Mouse (Mus musculus) heart, postnatal 0 days (tissue): Measurements from ENCODE around the gene Adck2.

Experiments used
- CTCF ChIP-seq: IDR thresholded peaks from 2 replicates; pipeline ENCODE4 v1.5.1; 2016; ENCODE audit warnings: antibody characterized with exemption, control low read depth, low read depth
- EP300 ChIP-seq: IDR thresholded peaks from 2 replicates; pipeline ENCODE4 v1.6.1; 2016; ENCODE audit warnings: antibody characterized with exemption, low read depth

DNA sequence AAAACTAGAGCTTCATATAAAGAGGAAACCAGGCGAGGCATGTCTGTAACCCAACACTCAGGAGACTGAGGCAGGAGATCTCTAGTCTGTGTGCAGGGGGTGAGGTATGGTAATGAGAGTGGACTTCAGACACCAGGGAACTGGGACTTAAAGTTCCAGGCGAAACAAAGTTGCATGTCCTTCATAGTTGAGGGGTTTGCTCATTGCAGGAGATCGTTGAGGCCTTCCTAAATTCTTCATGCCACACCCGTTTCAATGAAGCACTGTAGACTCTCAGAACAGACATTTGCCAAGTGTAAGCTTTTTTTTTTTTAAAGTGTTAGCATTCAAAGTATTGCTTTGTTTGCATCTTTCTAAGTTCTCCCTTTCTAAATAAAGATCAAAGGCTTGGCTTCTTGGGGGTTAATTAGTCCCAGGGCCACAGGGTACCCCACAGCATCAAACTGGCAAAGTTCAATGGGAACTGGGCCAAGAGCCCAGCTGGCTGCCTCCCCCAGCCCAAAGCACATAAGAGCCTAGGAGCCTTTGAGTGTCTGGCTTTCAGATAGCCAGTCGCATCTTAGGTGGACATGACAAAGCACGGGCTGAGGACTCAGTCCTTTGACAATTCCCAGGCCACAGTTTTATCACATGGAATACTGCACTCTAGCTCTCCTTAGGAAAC, 14.3 kb upstream of the Adck2 start:
- TF ChIP-seq CTCF: no peak
- TF ChIP-seq EP300: no peak
